Mouse (Mus musculus) brain, embryonic 14.5 days (tissue): ENCODE measurements around the gene D930048N14Rik.

Source experiments
- CTCF ChIP-seq: fragments of 200-500 bp; IDR thresholded peaks from 2 replicates; pipeline ENCODE4 v1.5.1; 2012; ENCODE audit warnings: inconsistent platforms, mild to moderate bottlenecking, moderate library complexity, borderline replicate concordance; ENCODE audit not compliant: insufficient read depth, insufficient read length; ENCODE audit errors: extremely low read depth
- POLR2A ChIP-seq: fragments of 200-500 bp; IDR thresholded peaks from 2 replicates; pipeline ENCODE4 v1.6.1; 2012; ENCODE audit warnings: mild to moderate bottlenecking, inconsistent platforms, borderline replicate concordance; ENCODE audit not compliant: poor library complexity, insufficient read depth, insufficient read length, severe bottlenecking; ENCODE audit errors: extremely low read depth

GRCm38 (mm10) chr11:51627425-51627824 lies 23.3 kb upstream of the D930048N14Rik start:
- TF ChIP-seq POLR2A (no peak), CTCF (no peak)
